Mouse (Mus musculus): ENCODE data around the gene Gm20458. TPM values are rescaled to one million over a fixed set of nuclear protein-coding genes. Genes with fewer than 3 reads are reported as not detected.
A peak's percentile ranks its signal among the peaks of the same experiment; 100 is the strongest.

Gene Gm20458
- polyA plus RNA-seq, 2 experiments = 9.0 to 14.3 TPM

DNA sequence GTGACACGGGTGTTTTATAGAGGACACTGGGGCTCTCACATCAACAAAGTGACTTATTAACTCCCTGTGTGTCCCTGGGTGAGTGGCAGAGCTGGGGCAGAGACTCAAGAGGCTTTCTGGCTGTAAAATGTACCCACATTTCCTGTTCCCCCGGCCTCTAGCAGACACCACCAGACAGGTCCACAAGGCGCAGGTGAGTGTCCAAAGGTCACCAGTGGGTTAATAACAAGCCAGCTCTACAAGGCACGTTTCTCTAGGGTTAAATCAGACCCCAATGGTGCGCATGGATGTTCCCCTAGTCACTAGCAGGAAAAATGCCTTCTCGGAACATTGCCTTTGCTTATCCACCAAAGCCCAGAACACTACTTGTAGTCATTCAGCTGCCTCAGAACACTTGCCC, 23.1 kb upstream of the Gm20458 start:
- Histone ChIP-seq H3K4me1 (ENCODE audit: control insufficient read depth, insufficient read depth, low read length) (peaks cover 81% of the 10 kb centered on the region), H3K9ac (ENCODE audit: low read depth, low read length, severe bottlenecking) (no peak overlapping the region), H3K27ac (replicated peaks; ENCODE audit: low read depth, low read length) (no peak overlapping the region), H3K4me2 (replicated peaks; ENCODE audit: low read depth, low read length, severe bottlenecking) (no peak overlapping the region), H3K4me3 (replicated peaks; ENCODE audit: low read length) (no peak overlapping the region), H3K9me3 (ENCODE audit: control insufficient read depth, low read length) (no peaks in the 10 kb centered on the region), H3K27me3 (ENCODE audit: control insufficient read depth, insufficient read depth, low read length) (no peaks in the 10 kb centered on the region), H3K36me3 (ENCODE audit: control insufficient read depth, insufficient read depth, low read length) (no peaks in the 10 kb centered on the region)
- 35% methylated on average over 6 of the region's 6 CpGs for WGBS
- no peak for TF ChIP-seq POLR2A (IDR thresholded peaks at IDR 0.05; ENCODE audit: borderline replicate concordance, extremely low read depth, insufficient read depth, insufficient read length)
- DNase-seq (ENCODE audit: low spot score) (no peak), ATAC-seq (ENCODE audit: low FRiP score, low read depth) (no peak)

GRCm38 (mm10) chr2:164438257-164438656, 22.5 kb upstream of the Gm20458 start:
- no peaks in the 10 kb centered on the region for H3K9me3 ChIP-seq (ENCODE audit: control insufficient read depth, low read length)
- no peak overlapping the region for H3K4me2 ChIP-seq (replicated peaks; ENCODE audit: low read depth, low read length, severe bottlenecking)
- H3K36me3 ChIP-seq (ENCODE audit: control insufficient read depth, insufficient read depth, low read length) = no peaks in the 10 kb centered on the region
- no peak overlapping the region for H3K27ac ChIP-seq (replicated peaks; ENCODE audit: low read depth, low read length)
- no peak overlapping the region for H3K4me3 ChIP-seq (replicated peaks; ENCODE audit: low read length)
- DNase-seq (ENCODE audit: low spot score) (no peak), ATAC-seq (ENCODE audit: low FRiP score, low read depth) (no peak)
- no peak overlapping the region for H3K9ac ChIP-seq (ENCODE audit: low read depth, low read length, severe bottlenecking)
- 41% methylated on average over 8 of the region's 8 CpGs for WGBS
- H3K4me1 ChIP-seq (ENCODE audit: control insufficient read depth, insufficient read depth, low read length) = peaks cover 77% of the 10 kb centered on the region
- no peak for TF ChIP-seq POLR2A (IDR thresholded peaks at IDR 0.05; ENCODE audit: borderline replicate concordance, extremely low read depth, insufficient read depth, insufficient read length)
- H3K27me3 ChIP-seq (ENCODE audit: control insufficient read depth, insufficient read depth, low read length) = no peaks in the 10 kb centered on the region

- Histone ChIP-seq H3K27me3 (ENCODE audit: control insufficient read depth, insufficient read depth, low read length) (no peaks in the 10 kb centered on the region), H3K4me3 (replicated peaks; ENCODE audit: low read length) (no peak overlapping the region), H3K9ac (ENCODE audit: low read depth, low read length, severe bottlenecking) (no peak overlapping the region), H3K9me3 (ENCODE audit: control insufficient read depth, low read length) (no peaks in the 10 kb centered on the region), H3K27ac (replicated peaks; ENCODE audit: low read depth, low read length) (no peak overlapping the region), H3K4me1 (ENCODE audit: control insufficient read depth, insufficient read depth, low read length) (peaks cover 75% of the 10 kb centered on the region), H3K4me2 (replicated peaks; ENCODE audit: low read depth, low read length, severe bottlenecking) (no peak overlapping the region), H3K36me3 (ENCODE audit: control insufficient read depth, insufficient read depth, low read length) (no peaks in the 10 kb centered on the region)
- no peak for DNase-seq (ENCODE audit: low spot score)
- ATAC-seq (ENCODE audit: low FRiP score, low read depth) = no peak
- TF ChIP-seq POLR2A (IDR thresholded peaks at IDR 0.05; ENCODE audit: borderline replicate concordance, extremely low read depth, insufficient read depth, insufficient read length) = no peak
- 66% methylated on average over 3 of the region's 3 CpGs for WGBS
Measured at GRCm38 (mm10) chr2:164439001-164439421, 21.8 kb upstream of the Gm20458 start.

DNA sequence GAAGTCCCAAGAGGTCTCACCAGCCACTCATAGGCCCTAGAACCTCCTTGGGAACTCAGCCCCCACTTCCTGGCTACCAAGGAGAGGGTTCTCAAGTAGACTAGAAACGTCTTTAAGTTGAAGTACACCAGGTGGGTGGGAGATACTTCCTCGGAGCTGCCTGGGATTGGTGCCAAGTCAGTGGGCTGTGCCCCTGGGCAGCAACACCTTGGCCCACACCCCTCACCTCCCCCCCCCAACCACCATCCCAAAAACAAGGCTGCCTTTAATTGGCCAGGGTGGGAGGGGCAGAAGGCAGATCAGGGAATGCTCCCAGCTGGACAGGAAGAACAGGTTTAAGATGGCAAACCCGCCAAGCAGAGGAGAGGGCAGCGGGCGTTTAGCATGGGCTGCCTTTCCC, 20.5 kb upstream of the Gm20458 start:
- DNase-seq (ENCODE audit: low spot score) = no peak
- H3K4me2 ChIP-seq (replicated peaks; ENCODE audit: low read depth, low read length, severe bottlenecking) = no peak overlapping the region
- no peak for ATAC-seq (ENCODE audit: low FRiP score, low read depth)

DNA sequence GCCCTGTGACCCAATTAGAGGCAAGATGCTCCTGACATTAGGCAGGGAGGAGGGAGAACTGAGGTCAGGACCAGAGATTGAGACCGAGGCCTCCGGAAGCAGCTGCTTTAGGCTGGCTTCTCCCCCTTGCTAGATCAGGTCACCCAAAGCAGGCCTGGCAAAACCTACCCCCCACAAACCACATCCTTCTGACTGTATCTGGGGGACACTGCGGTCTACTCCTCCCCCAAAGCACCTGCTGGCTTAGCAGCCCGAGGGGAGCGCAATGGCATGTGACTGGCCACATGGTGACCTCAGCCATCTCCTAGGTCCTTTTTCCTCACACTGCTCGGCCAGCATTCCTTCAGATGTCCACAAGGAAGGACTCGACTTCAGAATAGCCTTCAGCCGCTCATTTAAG, 19.6 kb upstream of the Gm20458 start:
- WGBS = 45% methylated on average over 8 of the region's 8 CpGs
- Histone ChIP-seq H3K27me3 (ENCODE audit: control insufficient read depth, insufficient read depth, low read length) (no peaks in the 10 kb centered on the region), H3K36me3 (ENCODE audit: control insufficient read depth, insufficient read depth, low read length) (no peaks in the 10 kb centered on the region), H3K4me1 (ENCODE audit: control insufficient read depth, insufficient read depth, low read length) (peaks cover 54% of the 10 kb centered on the region), H3K9ac (ENCODE audit: low read depth, low read length, severe bottlenecking) (no peak overlapping the region), H3K9me3 (ENCODE audit: control insufficient read depth, low read length) (no peaks in the 10 kb centered on the region), H3K27ac (replicated peaks; ENCODE audit: low read depth, low read length) (no peak overlapping the region), H3K4me2 (replicated peaks; ENCODE audit: low read depth, low read length, severe bottlenecking) (peak overlapping the region; percentile 90), H3K4me3 (replicated peaks; ENCODE audit: low read length) (peak overlapping the region; percentile 63)
- no peak for TF ChIP-seq POLR2A (IDR thresholded peaks at IDR 0.05; ENCODE audit: borderline replicate concordance, extremely low read depth, insufficient read depth, insufficient read length)
- ATAC-seq (ENCODE audit: low FRiP score, low read depth) (no peak), DNase-seq (ENCODE audit: low spot score) (no peak)

More for the DNA sequence above, 20.5 kb upstream of the Gm20458 start:
- 40% methylated on average over 5 of the region's 5 CpGs for WGBS
- Histone ChIP-seq H3K36me3 (ENCODE audit: control insufficient read depth, insufficient read depth, low read length) (no peaks in the 10 kb centered on the region), H3K9me3 (ENCODE audit: control insufficient read depth, low read length) (no peaks in the 10 kb centered on the region), H3K27me3 (ENCODE audit: control insufficient read depth, insufficient read depth, low read length) (no peaks in the 10 kb centered on the region), H3K9ac (ENCODE audit: low read depth, low read length, severe bottlenecking) (no peak overlapping the region), H3K4me3 (replicated peaks; ENCODE audit: low read length) (no peak overlapping the region), H3K27ac (replicated peaks; ENCODE audit: low read depth, low read length) (no peak overlapping the region), H3K4me1 (ENCODE audit: control insufficient read depth, insufficient read depth, low read length) (peaks cover 63% of the 10 kb centered on the region)
- no peak for TF ChIP-seq POLR2A (IDR thresholded peaks at IDR 0.05; ENCODE audit: borderline replicate concordance, extremely low read depth, insufficient read depth, insufficient read length)

DNA sequence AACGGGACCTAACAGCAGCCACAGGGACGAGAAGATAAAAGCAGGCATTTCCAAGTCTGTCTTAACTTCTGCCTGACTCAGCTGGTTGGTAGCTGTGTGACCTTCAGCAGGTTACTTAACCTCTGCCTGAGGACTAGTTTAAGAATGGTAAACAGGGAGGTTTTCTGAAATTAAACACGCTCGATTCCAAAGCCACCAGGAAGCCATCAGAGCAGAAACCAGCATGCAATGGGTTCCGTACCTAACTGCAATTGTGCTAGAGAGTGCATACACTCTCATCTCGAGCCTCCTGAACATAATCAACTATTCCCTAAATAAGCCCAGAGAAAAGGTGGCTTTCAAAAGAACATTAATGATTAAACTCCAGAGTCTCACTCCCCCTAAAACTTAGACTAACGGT, 19.0 kb upstream of the Gm20458 start:
- peak overlapping the region; percentile 90 for H3K4me2 ChIP-seq (replicated peaks; ENCODE audit: low read depth, low read length, severe bottlenecking)
- no peak for TF ChIP-seq POLR2A (IDR thresholded peaks at IDR 0.05; ENCODE audit: borderline replicate concordance, extremely low read depth, insufficient read depth, insufficient read length)
- no peak overlapping the region for H3K27ac ChIP-seq (replicated peaks; ENCODE audit: low read depth, low read length)
- H3K27me3 ChIP-seq (ENCODE audit: control insufficient read depth, insufficient read depth, low read length) = no peaks in the 10 kb centered on the region
- peak overlapping the region; percentile 63 for H3K4me3 ChIP-seq (replicated peaks; ENCODE audit: low read length)
- H3K36me3 ChIP-seq (ENCODE audit: control insufficient read depth, insufficient read depth, low read length) = no peaks in the 10 kb centered on the region
- peak overlapping the region; percentile 79 for H3K9ac ChIP-seq (ENCODE audit: low read depth, low read length, severe bottlenecking)
- ATAC-seq (ENCODE audit: low FRiP score, low read depth) = no peak
- H3K9me3 ChIP-seq (ENCODE audit: control insufficient read depth, low read length) = no peaks in the 10 kb centered on the region
- peaks cover 48% of the 10 kb centered on the region for H3K4me1 ChIP-seq (ENCODE audit: control insufficient read depth, insufficient read depth, low read length)
- no peak for DNase-seq (ENCODE audit: low spot score)
- WGBS = 23% methylated on average over 7 of the region's 7 CpGs
